Mouse (Mus musculus) fibroblast of lung, adult 2 months (primary cell): Measurements from ENCODE around the gene Zfp131.
"Not testable (repeated sequence)": the region's sequence is repeated elsewhere in the genome, so short reads cannot be mapped to it uniquely, and the experiment has no call there.

Source experiments
- DNase-seq: peaks from one replicate; pipeline ENCODE4 v3.0.0-alpha.2; 2011; ENCODE audit warnings: low read depth

Gene Zfp131

DNA sequence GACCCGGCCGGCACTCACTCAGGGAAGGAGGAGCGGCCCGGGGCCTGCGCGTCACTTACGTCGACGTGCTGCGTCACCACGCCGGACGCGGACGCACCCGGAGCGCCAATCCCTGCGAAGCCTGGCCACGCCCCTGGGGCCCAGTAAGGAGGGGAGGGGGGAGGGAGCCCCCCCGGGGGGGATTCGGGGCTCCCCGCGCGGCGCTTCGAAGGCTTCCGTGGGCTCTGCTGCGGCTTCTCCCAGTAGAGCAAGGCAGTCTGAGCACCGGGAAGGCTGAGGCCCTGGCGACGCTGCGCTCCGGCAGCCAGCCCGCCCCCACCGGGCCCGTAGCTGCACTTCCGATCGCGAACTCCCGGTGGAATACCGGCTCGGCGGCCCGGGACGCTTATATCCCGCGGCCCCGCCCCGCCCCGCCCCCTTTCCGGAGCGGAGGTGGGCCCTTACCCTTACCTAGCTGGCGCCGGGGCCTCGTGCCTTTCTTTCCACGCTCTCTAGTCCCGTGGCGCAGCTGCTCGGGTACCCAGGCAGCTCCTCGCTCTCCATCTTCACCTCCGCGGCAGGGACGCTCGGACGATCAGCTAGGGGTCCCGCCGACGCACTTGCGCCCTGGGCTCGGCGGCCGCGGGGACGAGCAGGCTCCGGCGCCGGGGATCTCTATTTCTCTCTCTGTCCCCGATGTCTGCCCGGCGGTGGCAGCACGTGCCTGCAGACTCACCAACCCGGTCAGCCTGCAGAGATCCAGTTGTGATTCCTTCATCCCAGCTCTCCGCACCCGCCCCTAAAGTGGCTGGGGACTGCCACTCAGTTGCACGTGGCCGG is at the start of gene Zfp131:
Zfp131 (minus strand) TSS at position 129 of the 819 bp plus-strand sequence.
- DNase-seq = peak; percentile 73

DNA sequence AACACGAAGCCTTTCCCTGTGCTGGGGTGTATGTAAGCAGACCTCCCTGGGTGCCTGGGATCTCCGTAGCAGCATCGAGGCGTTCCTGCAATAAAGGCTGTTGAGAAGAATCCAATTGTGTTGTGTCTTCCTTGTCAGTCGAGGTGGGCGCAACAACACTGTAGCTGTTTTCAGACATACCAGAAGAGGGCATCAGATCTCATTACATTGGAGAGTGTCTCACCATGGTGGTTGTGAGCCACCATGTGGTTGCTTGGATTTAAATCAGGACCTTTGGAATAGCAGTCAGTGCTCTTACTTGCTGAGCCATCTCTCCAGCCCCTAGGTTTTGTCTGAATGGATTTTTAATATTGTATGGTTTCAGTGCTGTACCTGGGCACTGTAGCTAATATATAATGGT is 49.3 kb upstream of the Zfp131 start:
- not testable (repeated sequence) for DNase-seq

- DNase-seq = not testable (repeated sequence)
Observed at GRCm38 (mm10) chr13:119837719-119838337, 47.1 kb upstream of the Zfp131 start.

- DNase-seq = not testable (repeated sequence)
Observed at GRCm38 (mm10) chr13:119836324-119836811, 45.7 kb upstream of the Zfp131 start.

DNA sequence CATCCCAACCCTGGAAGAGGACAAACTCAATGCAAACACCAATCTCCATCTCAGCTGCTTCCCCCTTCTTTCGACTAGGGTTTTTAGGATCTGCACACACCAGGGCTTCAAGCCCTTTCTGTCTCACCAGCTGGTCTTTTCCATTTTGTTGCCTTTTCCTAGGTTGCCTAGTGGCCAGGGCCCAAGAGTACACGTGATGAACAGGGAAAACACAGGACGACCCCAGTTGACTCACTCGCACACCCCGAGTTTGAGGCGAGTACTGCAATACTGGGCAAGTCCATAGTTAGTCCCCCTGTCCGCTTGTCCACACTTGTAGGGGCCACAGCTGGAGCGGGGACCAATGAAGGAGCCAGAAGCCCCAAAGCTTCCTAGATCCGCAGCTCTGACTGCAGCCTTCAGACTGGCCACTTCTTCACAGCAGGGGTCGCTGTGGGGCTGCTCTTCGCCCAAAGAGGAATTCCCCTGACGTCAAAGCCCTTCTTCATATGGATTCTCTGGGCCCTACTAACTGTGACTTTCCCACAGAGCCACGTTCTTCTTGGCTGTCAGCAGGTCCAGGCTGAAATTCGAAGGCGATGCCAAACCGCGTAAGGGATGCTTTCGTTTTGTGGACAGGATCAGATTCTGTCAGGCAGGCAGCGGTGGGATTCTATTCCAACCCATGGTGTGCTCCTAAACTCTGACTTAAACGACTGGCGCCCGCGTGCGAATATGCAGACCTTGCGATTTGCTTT is 44.8 kb upstream of the Zfp131 start, which contains the start of gene D13Ertd608e:
D13Ertd608e (plus strand) TSS at position 687 of the 737 bp plus-strand sequence.
- not testable (repeated sequence) for DNase-seq

- DNase-seq = not testable (repeated sequence)
Observed at GRCm38 (mm10) chr13:119830116-119830515, 39.4 kb upstream of the Zfp131 start, which contains the start of gene AF067063. Gene AF067063, minus strand, starts transcription at chr13:119830216.

GRCm38 (mm10) chr13:119817579-119818206 is 27.0 kb upstream of the Zfp131 start:
- DNase-seq = no peak

DNA sequence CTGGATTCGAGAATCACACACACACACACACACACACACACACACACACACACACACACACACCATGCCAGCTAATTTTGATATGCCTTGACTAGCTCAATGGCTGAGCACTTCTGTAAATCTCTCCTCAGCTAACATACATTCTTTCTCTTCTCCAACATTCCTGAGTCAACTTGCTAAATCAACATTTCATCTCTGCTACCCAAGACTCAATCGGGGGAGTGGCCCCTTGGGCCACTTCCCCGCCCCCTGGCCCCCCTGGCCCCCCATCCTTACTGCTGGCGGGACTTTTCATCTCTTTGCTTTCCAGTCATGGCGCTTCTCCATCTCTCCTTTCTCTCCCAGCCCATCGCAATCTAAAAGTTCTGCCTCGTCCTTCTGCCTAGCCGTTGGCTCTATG is 26.1 kb upstream of the Zfp131 start:
- no peak for DNase-seq

- no peak for DNase-seq
Observed at GRCm38 (mm10) chr13:119810031-119810430, 19.3 kb upstream of the Zfp131 start.

DNA sequence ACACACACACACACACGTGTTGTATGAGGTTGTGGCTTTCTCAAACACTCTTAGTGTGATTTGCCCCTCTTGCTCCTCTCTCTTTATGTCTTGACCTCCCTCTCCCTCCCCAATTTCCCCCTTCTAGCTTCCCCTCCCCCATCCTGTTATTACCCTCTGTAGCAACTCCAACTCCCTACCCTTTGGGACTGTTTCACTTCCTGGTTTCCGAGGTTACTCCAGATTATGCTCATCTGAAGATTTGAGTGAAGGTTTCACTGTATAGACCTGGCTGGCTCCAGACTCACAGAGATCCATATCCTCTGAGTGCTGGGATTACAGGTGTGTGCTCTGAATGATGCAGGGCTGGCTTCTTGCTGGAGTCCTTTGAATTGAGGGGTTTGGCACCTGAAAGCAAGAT is 18.2 kb upstream of the Zfp131 start:
- no peak for DNase-seq

DNA sequence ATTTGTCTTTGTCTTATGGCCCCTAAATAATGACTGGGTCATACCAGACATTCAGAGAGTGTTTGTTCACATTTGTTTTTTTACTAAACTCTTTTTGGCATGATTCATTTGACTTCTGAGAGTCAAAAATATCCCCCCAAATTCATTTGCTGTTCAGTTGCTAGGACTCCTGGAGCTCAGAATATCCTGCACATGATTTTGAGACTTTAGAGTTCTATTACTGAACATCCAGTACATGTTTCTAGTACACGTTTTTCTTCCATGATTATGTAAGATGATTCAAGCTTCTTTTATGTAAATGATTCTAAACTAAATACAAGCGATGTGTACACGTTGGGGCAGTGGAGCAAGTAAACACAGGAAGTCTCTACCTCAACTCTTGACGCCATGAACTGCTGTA is 7.0 kb upstream of the Zfp131 start:
- no peak for DNase-seq

DNA sequence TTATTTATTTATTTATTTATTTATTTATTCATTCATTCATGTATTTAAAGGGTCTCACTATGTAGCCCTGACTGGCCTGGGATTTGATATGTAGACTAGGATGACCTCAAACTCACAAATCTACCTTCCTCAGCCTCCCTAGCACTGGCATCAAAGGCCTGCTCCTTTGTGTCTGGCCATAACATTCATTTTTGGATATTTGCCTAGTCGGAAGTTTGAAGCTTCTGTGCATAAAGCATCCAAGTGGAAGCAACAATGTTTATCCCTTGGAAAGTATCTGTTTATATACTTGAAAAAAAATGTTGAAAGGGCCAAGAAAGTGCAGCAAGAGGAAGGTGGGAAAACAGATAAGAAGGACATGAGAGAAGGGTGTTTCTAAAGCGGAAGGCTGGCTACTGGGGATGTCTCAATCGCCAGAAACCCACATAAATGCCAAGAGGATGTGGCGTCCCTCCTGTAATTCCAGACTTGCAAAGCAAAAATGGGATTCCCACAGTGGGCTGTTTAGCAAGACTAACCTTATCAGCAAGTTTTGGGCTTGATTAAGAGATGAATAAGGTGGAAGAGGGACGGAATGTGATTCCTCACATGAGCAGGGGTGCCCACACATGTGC is 2.2 kb upstream of the Zfp131 start:
- no peak for DNase-seq

GRCm38 (mm10) chr13:119791580-119792135 is 969 bp upstream of the Zfp131 start:
- DNase-seq = no peak

DNA sequence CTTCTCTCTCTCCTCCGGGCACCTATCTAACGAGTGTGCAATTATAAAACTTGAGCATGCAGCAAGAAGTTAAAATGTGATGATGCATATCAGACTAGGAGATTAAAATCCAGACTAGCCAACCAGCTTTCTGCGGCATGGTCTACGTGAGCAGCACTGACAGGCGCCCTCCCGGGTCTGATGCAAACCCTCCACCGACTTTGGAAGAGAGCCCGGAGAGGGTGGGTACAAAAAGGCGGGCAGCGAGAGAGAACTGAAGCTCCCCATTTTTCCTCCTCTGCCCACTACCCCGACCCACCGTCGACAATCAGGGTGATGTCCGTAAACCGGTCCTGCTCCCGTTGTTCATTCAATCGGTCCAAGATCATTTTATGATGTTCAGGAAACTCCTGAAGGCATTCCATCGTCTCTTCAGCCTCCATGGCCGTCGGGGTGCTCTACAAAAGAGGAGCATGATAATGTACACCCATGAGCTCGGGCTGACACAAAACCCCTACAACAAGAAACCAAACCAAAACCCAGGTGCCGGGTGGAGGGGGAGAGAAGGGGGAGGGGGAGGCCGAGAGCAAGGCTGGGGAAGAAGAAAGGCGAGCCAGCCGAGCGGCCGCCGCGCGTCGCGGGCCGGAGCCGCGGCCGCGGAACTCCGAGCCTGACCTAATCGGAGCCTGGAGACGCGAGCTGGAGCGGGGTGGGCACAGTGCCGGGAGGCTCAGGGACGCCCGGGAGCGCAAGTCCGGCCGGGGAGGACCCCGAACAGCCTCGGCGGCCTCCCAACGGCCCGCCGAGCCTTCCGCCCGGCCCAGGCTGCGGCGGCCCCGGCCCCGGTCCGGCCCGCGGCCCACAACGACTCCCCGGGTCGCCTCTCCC is 605 bp downstream of the Zfp131 start:
- no peak for DNase-seq

- no peak for DNase-seq
Observed at GRCm38 (mm10) chr13:119783581-119783980, 7.1 kb downstream of the Zfp131 start.

DNA sequence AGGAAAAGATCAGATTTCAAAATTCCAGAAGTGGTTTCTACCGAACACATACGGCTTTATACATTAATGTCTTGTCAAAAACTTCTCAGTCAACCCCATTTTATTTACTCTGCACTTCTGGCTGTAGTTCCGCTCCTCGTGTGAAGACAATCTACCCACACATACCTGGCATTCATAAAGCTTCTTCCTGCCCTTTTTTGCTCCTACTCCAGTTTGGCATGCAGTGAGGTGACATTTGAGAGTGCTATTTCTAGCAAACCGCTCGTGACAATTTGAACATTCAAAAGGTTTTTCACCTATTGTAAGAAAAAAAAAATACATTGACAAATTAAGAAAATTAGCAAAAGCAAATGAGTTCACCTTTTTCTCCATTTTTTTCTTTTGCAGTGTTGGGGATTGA is 22.1 kb downstream of the Zfp131 start:
- no peak for DNase-seq

DNA sequence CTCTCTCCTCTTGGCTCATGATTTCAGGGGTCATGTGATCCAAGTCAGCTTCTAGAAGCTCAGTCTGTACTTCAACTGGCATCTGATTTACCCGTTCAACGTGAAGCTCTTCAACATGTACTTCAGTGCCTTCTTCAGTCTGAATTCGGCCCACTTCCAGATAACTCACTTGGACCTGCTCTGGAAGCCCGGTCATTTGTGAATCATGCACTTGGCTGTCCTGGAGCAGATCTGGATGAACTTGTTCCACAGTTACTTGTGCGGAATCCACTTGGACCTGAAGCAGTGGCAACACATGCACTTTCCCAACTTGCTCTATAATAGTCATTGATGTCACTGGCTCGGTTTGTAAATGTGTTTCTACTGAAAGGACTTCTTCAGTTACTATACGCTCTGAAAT is 24.2 kb downstream of the Zfp131 start:
- DNase-seq = no peak

DNA sequence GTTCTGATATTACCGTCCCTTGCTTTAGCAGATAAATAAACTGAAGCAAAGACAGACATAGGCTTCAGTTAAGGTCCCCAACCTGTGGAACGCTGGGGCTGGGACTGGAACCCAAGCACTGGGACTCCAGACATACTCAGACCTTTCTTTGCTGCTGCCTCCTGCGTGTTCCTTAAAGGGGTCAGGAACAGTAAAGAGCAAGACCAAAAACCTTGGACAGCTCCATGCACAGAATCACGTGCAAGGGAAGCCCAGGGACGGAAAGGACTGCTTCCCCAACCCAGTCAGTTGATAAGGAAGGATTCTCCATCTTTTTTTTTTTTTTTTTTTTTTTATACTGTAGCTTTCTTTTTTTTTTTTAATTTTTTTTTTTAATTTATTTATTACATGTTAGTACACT is 33.9 kb downstream of the Zfp131 start:
- no peak for DNase-seq

DNA sequence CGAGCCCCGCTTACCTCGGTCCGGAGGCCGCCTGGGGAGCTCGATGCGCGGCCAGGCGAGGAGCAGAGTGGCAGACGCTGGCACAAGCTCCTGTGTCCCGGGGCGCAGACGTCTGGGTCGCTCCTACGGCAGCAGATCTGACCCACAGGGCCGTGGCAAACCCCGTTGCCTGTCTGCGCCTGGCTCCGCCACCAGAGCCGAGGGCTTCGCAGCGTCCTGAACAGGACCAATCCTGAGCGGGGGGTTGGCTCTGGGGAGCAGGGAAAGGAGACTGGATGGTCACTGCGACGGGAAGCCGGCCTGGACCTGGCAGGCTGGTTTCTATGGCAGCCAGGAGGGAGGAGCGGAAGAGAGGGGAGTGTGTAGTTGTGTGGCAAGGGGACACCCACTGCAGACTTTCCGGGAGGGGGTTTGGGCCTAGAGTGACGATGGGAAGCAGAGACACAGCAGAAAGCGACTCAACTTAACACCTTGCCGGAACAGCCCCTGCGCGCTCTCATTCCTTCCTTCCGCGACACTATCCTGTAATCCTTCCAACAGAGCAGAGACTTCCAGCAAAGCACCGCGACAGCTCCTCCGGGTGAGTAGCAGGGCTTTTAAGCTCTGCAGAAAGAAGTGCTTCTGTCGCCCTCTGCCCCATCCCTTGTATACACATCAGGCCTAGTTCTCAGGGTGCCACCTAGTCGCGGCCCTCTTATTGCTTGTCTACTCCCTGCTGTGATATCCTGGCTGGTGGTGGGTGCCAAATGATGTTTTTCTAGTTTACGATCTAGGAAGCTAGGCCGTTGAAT is 34.8 kb downstream of the Zfp131 start, which contains the start of gene Nim1k:
Nim1k (minus strand) TSS at position 202 of the 791 bp plus-strand sequence.
- peak; percentile 78 for DNase-seq
